Mouse (Mus musculus): Measurements from ENCODE around the gene Top3b. TPM values are rescaled to one million over a fixed set of nuclear protein-coding genes. Genes with fewer than 3 reads are reported as not detected.

The Top3b gene
- 68.9 and 76.9 TPM in 2 replicates for polyA plus RNA-seq (2014; fragmentation: Nextera tagmentation; extraction: Ambion mirVana)

DNA sequence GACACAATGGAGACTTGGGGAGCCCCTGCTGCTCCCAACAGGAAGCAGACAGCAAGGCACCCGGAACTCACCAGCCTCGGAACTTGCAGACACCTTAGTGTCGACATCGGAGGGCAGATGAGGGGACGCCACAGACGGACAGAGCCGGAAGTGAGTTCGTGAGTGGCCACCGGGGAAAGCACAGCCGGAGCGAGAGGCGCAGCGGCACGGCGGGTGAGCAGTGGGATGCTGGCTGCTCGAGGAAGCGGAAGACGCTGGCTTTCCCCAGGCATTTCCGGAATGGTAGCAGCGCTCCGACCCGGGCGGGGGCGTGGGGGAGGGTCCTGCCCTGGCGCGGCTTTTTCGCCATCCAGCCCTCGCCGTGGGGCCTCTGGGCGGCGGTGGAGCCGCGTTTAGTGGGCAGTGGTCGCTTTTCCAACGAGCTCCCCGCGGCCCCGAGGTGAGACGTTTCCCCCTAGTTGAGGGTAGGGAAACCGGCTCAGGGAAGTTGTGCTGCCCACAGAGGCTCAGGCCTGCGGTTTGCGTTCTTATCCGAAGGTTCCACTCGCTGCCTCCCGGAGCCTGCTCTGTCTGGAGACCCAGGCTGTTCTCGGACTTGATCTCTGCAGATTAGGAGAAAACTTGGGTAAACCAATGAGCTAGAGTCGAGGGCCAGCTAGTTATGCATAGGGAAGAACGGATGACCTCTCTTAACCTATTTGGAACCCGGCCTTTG, at the start of gene Top3b, which contains the start of gene Vpreb1:
Gene Top3b (plus strand): TSS at position 120 of the 715 bp plus-strand sequence.
Gene Vpreb1 (minus strand): TSS at position 227 of the 715 bp plus-strand sequence.
- peak; percentile 36 for TF ChIP-seq CTCF (IDR thresholded peaks at IDR 0.05; ENCODE audit: low read depth)

DNA sequence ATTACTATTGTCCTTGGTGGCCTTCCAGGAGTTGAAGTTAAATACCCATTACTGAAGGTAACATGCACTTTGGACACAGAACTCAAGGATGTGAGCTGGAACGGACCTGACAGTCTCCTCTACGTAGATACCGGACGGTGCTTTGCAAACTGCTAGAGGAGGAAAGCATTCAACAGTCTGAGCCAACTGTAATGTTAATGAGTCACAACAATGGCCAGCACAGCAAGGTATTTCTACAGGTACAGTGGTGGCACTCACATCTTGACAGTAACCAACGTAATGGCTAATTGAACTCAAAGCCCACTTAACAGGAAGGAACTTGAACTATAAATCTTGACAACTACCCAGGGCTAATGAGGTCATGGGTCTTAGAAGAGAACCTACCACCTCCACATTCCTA, 45.1 kb upstream of the Top3b start:
- 56% methylated on average over 5 of the region's 5 CpGs for whole genome bisulfite sequencing
- no peak overlapping the region for H3K9ac ChIP-seq
- H3K4me3 ChIP-seq (ENCODE audit: low read depth, low read length) = no peak overlapping the region
- ATAC-seq (ENCODE audit: insufficient read depth) (no peak), DNase-seq (no peak)
- H3K4me2 ChIP-seq = no peak overlapping the region
- H3K4me1 ChIP-seq (ENCODE audit: insufficient read depth) = no peaks in the 10 kb centered on the region
- no peak overlapping the region for H3K27ac ChIP-seq (ENCODE audit: low read depth)
- no peaks in the 10 kb centered on the region for H3K36me3 ChIP-seq (ENCODE audit: insufficient read depth)
- no peak for TF ChIP-seq CTCF (IDR thresholded peaks at IDR 0.05; ENCODE audit: low read depth)
- no peaks in the 10 kb centered on the region for H3K9me3 ChIP-seq (ENCODE audit: low read depth, low read length)
- no peaks in the 10 kb centered on the region for H3K27me3 ChIP-seq (ENCODE audit: insufficient read depth, low read length)

More for the DNA sequence above, at the start of gene Top3b, which contains the start of gene Vpreb1:
- Histone ChIP-seq H3K9me3 (ENCODE audit: low read depth, low read length) (no peaks in the 10 kb centered on the region), H3K36me3 (ENCODE audit: insufficient read depth) (0 out of 2 replicates have a peak, but pooled peaks cover under 1% of the 10 kb centered on the region), H3K27ac (ENCODE audit: low read depth) (peak within 1 kb of the TSS; percentile 98), H3K4me3 (ENCODE audit: low read depth, low read length) (peak within 1 kb of the TSS; percentile 75), H3K4me1 (ENCODE audit: insufficient read depth) (peaks cover 4% of the 10 kb centered on the region; the same call in 1 of the 2 replicates), H3K27me3 (ENCODE audit: insufficient read depth, low read length) (no peaks in the 10 kb centered on the region), H3K9ac (peak within 1 kb of the TSS; percentile 93), H3K4me2 (peak within 1 kb of the TSS; percentile 83)
- peak; percentile 96 for ATAC-seq (ENCODE audit: insufficient read depth)
- WGBS = under 1% methylated on average over 49 of the region's 49 CpGs
- peak; percentile 97 for DNase-seq

DNA sequence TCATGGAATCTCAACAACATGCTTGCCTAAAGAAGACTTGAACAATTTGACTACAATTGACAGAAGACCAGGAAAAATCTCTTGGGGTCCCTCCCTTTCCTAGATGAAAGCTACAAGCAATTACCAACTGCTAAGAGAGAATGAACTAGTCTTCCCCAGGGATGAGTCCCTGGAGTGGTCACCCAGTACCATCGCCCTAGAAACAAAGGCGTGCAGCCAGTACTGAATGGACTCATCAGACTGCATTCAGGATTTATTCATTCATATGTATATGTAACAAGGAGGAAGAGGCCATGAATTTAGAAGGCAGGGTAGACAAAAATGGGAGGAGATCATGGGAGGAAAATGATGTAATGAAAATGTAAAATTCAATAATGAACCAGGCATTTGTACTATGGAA, 44.3 kb upstream of the Top3b start:
- H3K9me3 ChIP-seq (ENCODE audit: low read depth, low read length) = no peaks in the 10 kb centered on the region
- no peaks in the 10 kb centered on the region for H3K4me1 ChIP-seq (ENCODE audit: insufficient read depth)
- 96% methylated on average over 2 of the region's 2 CpGs for WGBS
- no peak overlapping the region for H3K9ac ChIP-seq
- no peak overlapping the region for H3K27ac ChIP-seq (ENCODE audit: low read depth)
- no peaks in the 10 kb centered on the region for H3K27me3 ChIP-seq (ENCODE audit: insufficient read depth, low read length)
- ATAC-seq (ENCODE audit: insufficient read depth) = no peak
- no peak for TF ChIP-seq CTCF (IDR thresholded peaks at IDR 0.05; ENCODE audit: low read depth)
- no peak for DNase-seq
- H3K4me2 ChIP-seq = no peak overlapping the region
- no peak overlapping the region for H3K4me3 ChIP-seq (ENCODE audit: low read depth, low read length)
- no peaks in the 10 kb centered on the region for H3K36me3 ChIP-seq (ENCODE audit: insufficient read depth)

DNA sequence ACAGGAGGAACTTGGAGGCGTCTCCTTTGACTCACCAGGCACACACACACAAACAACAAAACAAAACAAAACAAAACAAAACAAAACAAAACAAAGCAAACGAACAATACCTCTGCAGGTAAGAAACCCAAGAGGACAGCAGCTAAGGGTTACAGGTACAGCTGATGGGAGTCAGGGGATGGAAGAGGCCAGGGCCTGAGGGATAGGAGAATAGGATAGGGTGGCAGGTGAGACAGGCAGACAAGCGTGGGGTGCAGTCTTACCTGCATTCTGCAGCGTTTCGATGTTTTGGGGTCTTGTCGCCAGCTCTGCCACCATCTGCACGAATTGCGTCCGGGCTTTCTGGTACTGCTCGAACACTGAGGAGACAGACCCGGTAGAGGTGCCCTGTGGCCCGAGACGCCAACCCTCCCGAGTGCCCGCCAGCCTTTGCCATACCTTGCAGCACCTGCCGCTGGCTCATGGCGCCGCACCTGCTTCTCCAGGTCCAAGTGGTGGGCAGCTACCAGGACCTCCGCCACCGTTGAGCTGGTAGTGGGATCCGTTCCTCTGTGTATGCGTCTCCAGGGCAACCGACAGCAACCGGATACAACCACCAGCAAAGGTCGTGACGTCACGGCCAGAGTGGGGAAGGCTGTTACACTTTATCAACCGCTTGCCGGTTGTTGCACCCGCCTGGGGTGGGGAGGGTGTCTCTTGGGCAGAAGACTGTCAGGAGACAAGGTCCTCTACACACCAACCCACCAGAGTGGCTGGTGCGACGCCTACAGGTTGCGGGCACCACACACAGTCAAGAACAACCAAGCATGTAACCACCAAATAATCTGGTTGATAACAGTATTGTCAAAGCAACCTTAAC, 41.5 kb upstream of the Top3b start, which contains the start of gene Spag6l:
Gene Spag6l (minus strand): TSS at position 700 of the 859 bp plus-strand sequence.
- 10% methylated on average over 33 of the region's 33 CpGs for WGBS
- peak; percentile 46 for TF ChIP-seq CTCF (IDR thresholded peaks at IDR 0.05; ENCODE audit: low read depth)
- H3K4me3 ChIP-seq (ENCODE audit: low read depth, low read length) = peak within 1 kb of the TSS; percentile 34
- ATAC-seq (ENCODE audit: insufficient read depth) (peak; percentile 83), DNase-seq (peak; percentile 64)
- H3K27ac ChIP-seq (ENCODE audit: low read depth) = no peak within 1 kb of the TSS
- H3K36me3 ChIP-seq (ENCODE audit: insufficient read depth) = no peaks in the 10 kb centered on the region
- no peaks in the 10 kb centered on the region for H3K4me1 ChIP-seq (ENCODE audit: insufficient read depth)
- H3K4me2 ChIP-seq = peak within 1 kb of the TSS; percentile 72
- no peaks in the 10 kb centered on the region for H3K27me3 ChIP-seq (ENCODE audit: insufficient read depth, low read length)
- H3K9me3 ChIP-seq (ENCODE audit: low read depth, low read length) = no peaks in the 10 kb centered on the region
- peak within 1 kb of the TSS; percentile 16; the same call in 1 of the 2 replicates for H3K9ac ChIP-seq

DNA sequence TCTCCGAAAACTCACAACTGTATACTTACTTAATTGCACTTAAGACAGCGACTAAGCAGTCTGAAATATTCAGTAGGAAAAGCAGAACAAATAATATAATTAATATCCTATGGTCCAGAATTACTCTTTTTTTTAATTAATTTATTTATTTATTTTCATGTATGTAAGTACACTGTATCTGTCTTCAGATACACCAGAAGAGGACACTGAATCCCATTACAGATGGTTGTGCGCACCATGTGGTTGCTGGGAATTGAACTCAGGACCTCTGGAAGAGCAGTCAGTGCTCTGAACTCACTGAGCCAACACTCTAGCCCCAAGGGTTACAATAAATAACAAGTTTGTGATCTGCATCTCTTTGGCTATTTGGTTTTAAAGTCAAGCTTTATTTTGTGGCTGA, 40.9 kb upstream of the Top3b start:
- WGBS = 84% methylated on average over 3 of the region's 3 CpGs
- no peak for TF ChIP-seq CTCF (IDR thresholded peaks at IDR 0.05; ENCODE audit: low read depth)
- no peak overlapping the region for H3K9ac ChIP-seq
- DNase-seq = no peak
- no peak for ATAC-seq (ENCODE audit: insufficient read depth)
- H3K9me3 ChIP-seq (ENCODE audit: low read depth, low read length) = no peaks in the 10 kb centered on the region
- H3K4me1 ChIP-seq (ENCODE audit: insufficient read depth) = no peaks in the 10 kb centered on the region
- H3K4me2 ChIP-seq = peak overlapping the region; percentile 72
- no peaks in the 10 kb centered on the region for H3K27me3 ChIP-seq (ENCODE audit: insufficient read depth, low read length)
- H3K4me3 ChIP-seq (ENCODE audit: low read depth, low read length) = no peak overlapping the region
- H3K27ac ChIP-seq (ENCODE audit: low read depth) = no peak overlapping the region
- no peaks in the 10 kb centered on the region for H3K36me3 ChIP-seq (ENCODE audit: insufficient read depth)

DNA sequence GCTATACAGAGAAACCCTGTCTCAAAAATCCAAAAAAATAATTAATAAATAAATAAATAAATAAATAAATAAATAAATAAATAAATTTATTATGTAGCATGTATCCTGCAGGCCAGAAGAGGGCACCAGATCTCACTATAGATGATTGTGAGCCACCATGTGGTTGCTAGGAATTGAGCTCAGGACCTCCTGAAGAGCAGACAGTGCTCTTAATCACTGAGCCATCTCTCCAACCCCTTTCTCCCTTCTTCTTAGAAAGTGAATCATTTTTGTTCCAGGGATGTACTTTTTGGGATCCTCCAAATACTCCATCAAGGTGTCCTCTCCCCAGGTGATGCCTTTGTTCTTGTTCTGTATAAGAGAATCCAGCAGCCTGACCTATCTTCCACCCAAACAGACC, 21.3 kb upstream of the Top3b start:
- no peaks in the 10 kb centered on the region for H3K36me3 ChIP-seq (ENCODE audit: insufficient read depth)
- no peak overlapping the region for H3K9ac ChIP-seq
- H3K27ac ChIP-seq (ENCODE audit: low read depth) = no peak overlapping the region
- no peaks in the 10 kb centered on the region for H3K9me3 ChIP-seq (ENCODE audit: low read depth, low read length)
- no peak for ATAC-seq (ENCODE audit: insufficient read depth)
- no peak for TF ChIP-seq CTCF (IDR thresholded peaks at IDR 0.05; ENCODE audit: low read depth)
- H3K27me3 ChIP-seq (ENCODE audit: insufficient read depth, low read length) = no peaks in the 10 kb centered on the region
- no peak overlapping the region for H3K4me2 ChIP-seq
- no peaks in the 10 kb centered on the region for H3K4me1 ChIP-seq (ENCODE audit: insufficient read depth)
- DNase-seq = no peak
- no peak overlapping the region for H3K4me3 ChIP-seq (ENCODE audit: low read depth, low read length)

DNA sequence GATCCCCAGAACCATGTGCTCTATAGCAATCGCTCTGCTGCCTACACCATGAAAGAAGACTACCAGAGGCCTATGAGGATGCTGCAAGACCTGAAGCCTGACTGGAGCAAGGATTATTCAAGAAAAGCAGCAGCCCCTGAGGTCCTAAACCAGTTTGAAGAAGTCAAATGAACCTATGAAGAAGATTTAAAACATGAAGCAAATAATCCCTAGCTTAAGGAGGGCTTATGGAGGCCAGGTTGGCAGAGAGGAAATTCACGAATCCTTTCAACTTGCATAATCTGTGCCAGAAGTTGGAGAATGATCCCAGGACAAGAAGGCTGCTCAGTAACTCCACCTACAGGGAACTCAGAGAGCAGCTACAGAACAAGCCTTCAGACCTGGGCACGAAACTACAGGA, 18.1 kb upstream of the Top3b start:
- H3K4me2 ChIP-seq = no peak overlapping the region
- no peak overlapping the region for H3K27ac ChIP-seq (ENCODE audit: low read depth)
- 81% methylated on average over 3 of the region's 3 CpGs for WGBS
- DNase-seq (no peak), ATAC-seq (ENCODE audit: insufficient read depth) (no peak)
- no peak for TF ChIP-seq CTCF (IDR thresholded peaks at IDR 0.05; ENCODE audit: low read depth)
- no peaks in the 10 kb centered on the region for H3K4me1 ChIP-seq (ENCODE audit: insufficient read depth)
- H3K9me3 ChIP-seq (ENCODE audit: low read depth, low read length) = no peaks in the 10 kb centered on the region
- H3K27me3 ChIP-seq (ENCODE audit: insufficient read depth, low read length) = no peaks in the 10 kb centered on the region
- no peak overlapping the region for H3K4me3 ChIP-seq (ENCODE audit: low read depth, low read length)
- no peak overlapping the region for H3K9ac ChIP-seq
- no peaks in the 10 kb centered on the region for H3K36me3 ChIP-seq (ENCODE audit: insufficient read depth)

Data from lung, embryonic 14.5 days (tissue).